Mouse (Mus musculus) lung, adult 2 months (tissue): ENCODE measurements around the gene Wdr95.

ENCODE experiments used
- CTCF ChIP-seq: fragments of 200-500 bp; IDR thresholded peaks from 2 replicates; pipeline ENCODE4 v1.5.1; 2011; ENCODE audit warnings: mild to moderate bottlenecking, low read length, control low read depth; ENCODE audit not compliant: insufficient read depth
- POLR2A ChIP-seq: fragments of 200-500 bp; IDR thresholded peaks from 2 replicates; pipeline ENCODE4 v1.6.1; 2011; ENCODE audit warnings: low read depth, mild to moderate bottlenecking, control low read depth, low read length, borderline replicate concordance; ENCODE audit errors: extremely low read depth

- TF ChIP-seq CTCF (no peak), POLR2A (no peak)
These were observed 57.4 kb downstream of the Wdr95 start for GRCm38 (mm10) chr5:149585910-149586309.
